Mouse (Mus musculus): ENCODE measurements around the gene Idh1. TPM values are rescaled to one million over a fixed set of nuclear protein-coding genes. Genes with fewer than 3 reads are reported as not detected.

The Idh1 gene
- polyA plus RNA-seq, 1 experiment from 2014 or later, result 592 TPM

- H3K27me3 ChIP-seq (ENCODE audit: control insufficient read depth, insufficient read depth, low read length), result no peaks in the 10 kb centered on the region
- no peak overlapping the region for H3K4me2 ChIP-seq (ENCODE audit: low read length)
- no peaks in the 10 kb centered on the region for H3K36me3 ChIP-seq (ENCODE audit: control insufficient read depth, insufficient read depth, low read length)
- H3K4me1 ChIP-seq (ENCODE audit: control insufficient read depth, insufficient read depth, low read length), result no peaks in the 10 kb centered on the region
- H3K4me3 ChIP-seq (replicated peaks; ENCODE audit: low read depth, low read length), result no peak overlapping the region
- ATAC-seq (ENCODE audit: low FRiP score, low TSS enrichment), result no peak
- DNase-seq, result no peak
- H3K9ac ChIP-seq (replicated peaks; ENCODE audit: low read length), result no peak overlapping the region
- H3K27ac ChIP-seq (replicated peaks; ENCODE audit: low read depth, low read length), result no peak overlapping the region
- WGBS, result 93% methylated on average over 2 of the region's 2 CpGs
- H3K9me3 ChIP-seq (ENCODE audit: control insufficient read depth, low read length), result no peaks in the 10 kb centered on the region
These were observed 41.5 kb downstream of the Idh1 start for GRCm38 (mm10) chr1:65144783-65145182.

GRCm38 (mm10) chr1:65137560-65137959, 48.7 kb downstream of the Idh1 start:
- Histone ChIP-seq H3K9me3 (ENCODE audit: control insufficient read depth, low read length) (no peaks in the 10 kb centered on the region), H3K4me2 (ENCODE audit: low read length) (no peak overlapping the region), H3K4me1 (ENCODE audit: control insufficient read depth, insufficient read depth, low read length) (no peaks in the 10 kb centered on the region), H3K36me3 (ENCODE audit: control insufficient read depth, insufficient read depth, low read length) (no peaks in the 10 kb centered on the region), H3K27me3 (ENCODE audit: control insufficient read depth, insufficient read depth, low read length) (no peaks in the 10 kb centered on the region), H3K9ac (replicated peaks; ENCODE audit: low read length) (no peak overlapping the region), H3K4me3 (replicated peaks; ENCODE audit: low read depth, low read length) (no peak overlapping the region), H3K27ac (replicated peaks; ENCODE audit: low read depth, low read length) (no peak overlapping the region)
- ATAC-seq (ENCODE audit: low FRiP score, low TSS enrichment), result no peak
- 85% methylated on average over 6 of the region's 6 CpGs for WGBS
- no peak for DNase-seq

GRCm38 (mm10) chr1:65132833-65133232, 53.5 kb downstream of the Idh1 start:
- ATAC-seq (ENCODE audit: low FRiP score, low TSS enrichment) (no peak), DNase-seq (no peak)
- 78% methylated on average over 1 of the region's 1 CpGs for WGBS

GRCm38 (mm10) chr1:65131671-65132070, 54.6 kb downstream of the Idh1 start:
- no peak for ATAC-seq (ENCODE audit: low FRiP score, low TSS enrichment)
- DNase-seq, result no peak
- no peak overlapping the region for H3K4me3 ChIP-seq (replicated peaks; ENCODE audit: low read depth, low read length)
- H3K27me3 ChIP-seq (ENCODE audit: control insufficient read depth, insufficient read depth, low read length), result no peaks in the 10 kb centered on the region
- H3K4me2 ChIP-seq (ENCODE audit: low read length), result no peak overlapping the region
- no peak overlapping the region for H3K9ac ChIP-seq (replicated peaks; ENCODE audit: low read length)
- no peaks in the 10 kb centered on the region for H3K9me3 ChIP-seq (ENCODE audit: control insufficient read depth, low read length)
- 95% methylated on average over 1 of the region's 1 CpGs for WGBS
- H3K36me3 ChIP-seq (ENCODE audit: control insufficient read depth, insufficient read depth, low read length), result no peaks in the 10 kb centered on the region
- H3K4me1 ChIP-seq (ENCODE audit: control insufficient read depth, insufficient read depth, low read length), result no peaks in the 10 kb centered on the region
- H3K27ac ChIP-seq (replicated peaks; ENCODE audit: low read depth, low read length), result no peak overlapping the region

More at GRCm38 (mm10) chr1:65132833-65133232, 53.5 kb downstream of the Idh1 start:
- Histone ChIP-seq H3K27me3 (ENCODE audit: control insufficient read depth, insufficient read depth, low read length) (no peaks in the 10 kb centered on the region), H3K9ac (replicated peaks; ENCODE audit: low read length) (no peak overlapping the region), H3K4me1 (ENCODE audit: control insufficient read depth, insufficient read depth, low read length) (no peaks in the 10 kb centered on the region), H3K4me3 (replicated peaks; ENCODE audit: low read depth, low read length) (no peak overlapping the region), H3K27ac (replicated peaks; ENCODE audit: low read depth, low read length) (no peak overlapping the region), H3K36me3 (ENCODE audit: control insufficient read depth, insufficient read depth, low read length) (no peaks in the 10 kb centered on the region), H3K4me2 (ENCODE audit: low read length) (no peak overlapping the region), H3K9me3 (ENCODE audit: control insufficient read depth, low read length) (no peaks in the 10 kb centered on the region)

- Histone ChIP-seq H3K9ac (replicated peaks; ENCODE audit: low read length) (no peak overlapping the region), H3K27me3 (ENCODE audit: control insufficient read depth, insufficient read depth, low read length) (no peaks in the 10 kb centered on the region), H3K9me3 (ENCODE audit: control insufficient read depth, low read length) (no peaks in the 10 kb centered on the region), H3K4me1 (ENCODE audit: control insufficient read depth, insufficient read depth, low read length) (no peaks in the 10 kb centered on the region), H3K4me2 (ENCODE audit: low read length) (no peak overlapping the region), H3K36me3 (ENCODE audit: control insufficient read depth, insufficient read depth, low read length) (no peaks in the 10 kb centered on the region), H3K4me3 (replicated peaks; ENCODE audit: low read depth, low read length) (no peak overlapping the region), H3K27ac (replicated peaks; ENCODE audit: low read depth, low read length) (no peak overlapping the region)
- 77% methylated on average over 3 of the region's 3 CpGs for WGBS
- DNase-seq (no peak), ATAC-seq (ENCODE audit: low FRiP score, low TSS enrichment) (no peak)
These were observed 56.1 kb downstream of the Idh1 start for GRCm38 (mm10) chr1:65130226-65130625.

GRCm38 (mm10) chr1:65129634-65130180, 56.6 kb downstream of the Idh1 start:
- ATAC-seq (ENCODE audit: low FRiP score, low TSS enrichment), result no peak
- no peaks in the 10 kb centered on the region for H3K27me3 ChIP-seq (ENCODE audit: control insufficient read depth, insufficient read depth, low read length)
- H3K4me2 ChIP-seq (ENCODE audit: low read length), result no peak overlapping the region
- 80% methylated on average over 3 of the region's 3 CpGs for WGBS
- H3K4me1 ChIP-seq (ENCODE audit: control insufficient read depth, insufficient read depth, low read length), result no peaks in the 10 kb centered on the region
- H3K36me3 ChIP-seq (ENCODE audit: control insufficient read depth, insufficient read depth, low read length), result no peaks in the 10 kb centered on the region
- no peak overlapping the region for H3K27ac ChIP-seq (replicated peaks; ENCODE audit: low read depth, low read length)
- no peak overlapping the region for H3K9ac ChIP-seq (replicated peaks; ENCODE audit: low read length)
- H3K4me3 ChIP-seq (replicated peaks; ENCODE audit: low read depth, low read length), result no peak overlapping the region
- peak; percentile 2 for DNase-seq
- no peaks in the 10 kb centered on the region for H3K9me3 ChIP-seq (ENCODE audit: control insufficient read depth, low read length)

GRCm38 (mm10) chr1:65122574-65123372, 63.5 kb downstream of the Idh1 start, which contains the start of gene D630023F18Rik:
Gene D630023F18Rik, minus strand, starts transcription at chr1:65123214.
- WGBS, result 20% methylated on average over 9 of the region's 9 CpGs
- ATAC-seq (ENCODE audit: low FRiP score, low TSS enrichment), result no peak
- Histone ChIP-seq H3K4me3 (replicated peaks; ENCODE audit: low read depth, low read length) (peak within 1 kb of the TSS; percentile 21), H3K27ac (replicated peaks; ENCODE audit: low read depth, low read length) (no peak within 1 kb of the TSS), H3K36me3 (ENCODE audit: control insufficient read depth, insufficient read depth, low read length) (no peaks in the 10 kb centered on the region), H3K9me3 (ENCODE audit: control insufficient read depth, low read length) (no peaks in the 10 kb centered on the region), H3K27me3 (ENCODE audit: control insufficient read depth, insufficient read depth, low read length) (no peaks in the 10 kb centered on the region), H3K4me1 (ENCODE audit: control insufficient read depth, insufficient read depth, low read length) (no peaks in the 10 kb centered on the region), H3K9ac (replicated peaks; ENCODE audit: low read length) (no peak within 1 kb of the TSS; the same call in 1 of the 2 replicates), H3K4me2 (ENCODE audit: low read length) (peak within 1 kb of the TSS; percentile 52)
- DNase-seq, result peak; percentile 43

- WGBS, result 83% methylated on average over 1 of the region's 1 CpGs
- Histone ChIP-seq H3K4me1 (ENCODE audit: control insufficient read depth, insufficient read depth, low read length) (no peaks in the 10 kb centered on the region), H3K36me3 (ENCODE audit: control insufficient read depth, insufficient read depth, low read length) (no peaks in the 10 kb centered on the region), H3K9ac (replicated peaks; ENCODE audit: low read length) (no peak within 1 kb of the TSS), H3K4me3 (replicated peaks; ENCODE audit: low read depth, low read length) (no peak within 1 kb of the TSS), H3K9me3 (ENCODE audit: control insufficient read depth, low read length) (no peaks in the 10 kb centered on the region), H3K27ac (replicated peaks; ENCODE audit: low read depth, low read length) (no peak within 1 kb of the TSS), H3K27me3 (ENCODE audit: control insufficient read depth, insufficient read depth, low read length) (no peaks in the 10 kb centered on the region), H3K4me2 (ENCODE audit: low read length) (no peak within 1 kb of the TSS)
- DNase-seq, result no peak
- ATAC-seq (ENCODE audit: low FRiP score, low TSS enrichment), result no peak
These were observed 66.9 kb downstream of the Idh1 start, which contains the start of gene Gm28845 for GRCm38 (mm10) chr1:65119438-65119837. Gene Gm28845, minus strand, starts transcription at chr1:65119558.
